Mouse (Mus musculus) kidney, embryonic 14.5 days (tissue): ENCODE measurements at regions not wholly inside any gene's neighbourhood (a gene's known extent, or its start where the extent isn't known, plus 50 kb on each side); places are given as distances from the start of the nearest gene placed in this dataset.

Experiments
- ATAC-seq: fragments of 200-750 bp; cut with Nextera tagmentation; 2 replicates; pipeline ENCODE4 v1.8.0; 2017; ENCODE audit warnings: moderate number of reproducible peaks, mild to moderate bottlenecking, moderate TSS enrichment, moderate library complexity; ENCODE audit not compliant: low FRiP score, low TSS enrichment
- H3K27ac ChIP-seq: fragments of 300-500 bp; sonication (generic); 2 replicates; pipeline ENCODE4 v1.5.1; 2014; ENCODE audit warnings: low read depth, mild to moderate bottlenecking, low read length, moderate library complexity, mixed read lengths
- H3K27me3 ChIP-seq: fragments of 300-500 bp; sonication (generic); 2 replicates; pipeline ENCODE4 v1.6.1; 2014; ENCODE audit warnings: mild to moderate bottlenecking, low read length; ENCODE audit not compliant: control insufficient read depth, insufficient read depth
- H3K36me3 ChIP-seq: fragments of 300-500 bp; sonication (generic); 2 replicates; pipeline ENCODE4 v1.6.1; 2014; ENCODE audit warnings: low read length, mixed read lengths; ENCODE audit not compliant: control insufficient read depth, insufficient read depth
- H3K4me1 ChIP-seq: fragments of 300-500 bp; sonication (generic); 2 replicates; pipeline ENCODE4 v1.6.1; 2014; ENCODE audit warnings: low read length, mixed read lengths; ENCODE audit not compliant: control insufficient read depth, insufficient read depth
- H3K4me2 ChIP-seq: fragments of 300-500 bp; sonication (generic); replicated peaks from 2 replicates; pipeline ENCODE4 v1.6.1; 2014; ENCODE audit warnings: low read depth, mild to moderate bottlenecking, low read length
- H3K4me3 ChIP-seq: fragments of 300-500 bp; sonication (generic); 2 replicates; pipeline ENCODE4 v1.5.1; 2014; ENCODE audit warnings: mild to moderate bottlenecking, low read length
- H3K9ac ChIP-seq: fragments of 300-500 bp; sonication (generic); 2 replicates; pipeline ENCODE4 v1.6.1; 2014; ENCODE audit warnings: low read depth, mild to moderate bottlenecking, low read length, moderate library complexity
- H3K9me3 ChIP-seq: fragments of 300-500 bp; sonication (generic); 2 replicates; pipeline ENCODE4 v1.6.1; 2016; ENCODE audit warnings: low read length; ENCODE audit not compliant: control insufficient read depth
- WGBS: fragments of 180-500 bp; shearing (Covaris S2); extraction: QIAGEN DNeasy Blood & Tissue Kit; methylation state at CpG from one replicate; pipeline ENCODE4 v1.1.7; 2014; 5-methylcytosine and 5-hydroxymethylcytosine counted together

GRCm38 (mm10) chr15:52406156-52406885 lies 1478.4 kb upstream of the Gm7489 start:
- H3K27me3 ChIP-seq: no peaks in the 10 kb centered on the region
- H3K27ac ChIP-seq: no peak overlapping the region
- H3K9me3 ChIP-seq: no peaks in the 10 kb centered on the region
- no peak overlapping the region for H3K4me2 ChIP-seq
- H3K36me3 ChIP-seq: no peaks in the 10 kb centered on the region
- no peak overlapping the region for H3K4me3 ChIP-seq
- H3K4me1 ChIP-seq: no peaks in the 10 kb centered on the region
- no peak for ATAC-seq
- H3K9ac ChIP-seq: no peak overlapping the region
- WGBS: 85% methylated on average over 3 of the region's 3 CpGs

- Histone ChIP-seq H3K27me3 (no peaks in the 10 kb centered on the region), H3K4me1 (no peaks in the 10 kb centered on the region), H3K4me3 (peak overlapping the region; percentile 16; the same call in 1 of the 2 replicates), H3K36me3 (no peaks in the 10 kb centered on the region), H3K9me3 (no peaks in the 10 kb centered on the region), H3K27ac (no peak overlapping the region), H3K9ac (no peak overlapping the region), H3K4me2 (peak overlapping the region; percentile 22)
- ATAC-seq: no peak
- WGBS: 30% methylated on average over 18 of the region's 18 CpGs
Observed at GRCm38 (mm10) chr15:52412869-52413771, 1471.6 kb upstream of the Gm7489 start.

- H3K27ac ChIP-seq: no peak overlapping the region
- H3K4me1 ChIP-seq: no peaks in the 10 kb centered on the region
- no peak overlapping the region for H3K4me2 ChIP-seq
- no peaks in the 10 kb centered on the region for H3K9me3 ChIP-seq
- ATAC-seq: no peak
- no peaks in the 10 kb centered on the region for H3K36me3 ChIP-seq
- no peak overlapping the region for H3K9ac ChIP-seq
- no peaks in the 10 kb centered on the region for H3K27me3 ChIP-seq
- H3K4me3 ChIP-seq: no peak overlapping the region
Observed at GRCm38 (mm10) chr15:52425976-52426375, 1458.7 kb upstream of the Gm7489 start.

- Histone ChIP-seq H3K4me1 (no peaks in the 10 kb centered on the region), H3K9me3 (no peaks in the 10 kb centered on the region), H3K27ac (no peak overlapping the region), H3K4me2 (no peak overlapping the region), H3K27me3 (no peaks in the 10 kb centered on the region), H3K9ac (no peak overlapping the region), H3K4me3 (no peak overlapping the region), H3K36me3 (no peaks in the 10 kb centered on the region)
- ATAC-seq: no peak
- WGBS: 84% methylated on average over 6 of the region's 6 CpGs
Observed at GRCm38 (mm10) chr15:52430491-52431158, 1454.1 kb upstream of the Gm7489 start.

GRCm38 (mm10) chr15:52433639-52434038 lies 1451.1 kb upstream of the Gm7489 start:
- Histone ChIP-seq H3K9me3 (no peaks in the 10 kb centered on the region), H3K9ac (no peak overlapping the region), H3K36me3 (no peaks in the 10 kb centered on the region), H3K4me3 (no peak overlapping the region), H3K4me2 (no peak overlapping the region), H3K27me3 (no peaks in the 10 kb centered on the region), H3K4me1 (no peaks in the 10 kb centered on the region), H3K27ac (no peak overlapping the region)
- WGBS: 88% methylated on average over 2 of the region's 2 CpGs
- no peak for ATAC-seq

- H3K27ac ChIP-seq: no peak overlapping the region
- H3K36me3 ChIP-seq: no peaks in the 10 kb centered on the region
- H3K9ac ChIP-seq: no peak overlapping the region
- 74% methylated on average over 1 of the region's 1 CpGs for WGBS
- no peak overlapping the region for H3K4me3 ChIP-seq
- H3K4me2 ChIP-seq: no peak overlapping the region
- H3K9me3 ChIP-seq: no peaks in the 10 kb centered on the region
- ATAC-seq: no peak
- H3K27me3 ChIP-seq: no peaks in the 10 kb centered on the region
- H3K4me1 ChIP-seq: no peaks in the 10 kb centered on the region
Observed at GRCm38 (mm10) chr15:52438403-52438802, 1446.3 kb upstream of the Gm7489 start.

- no peaks in the 10 kb centered on the region for H3K36me3 ChIP-seq
- 0 out of 2 replicates have a peak, but pooled peaks cover 7% of the 10 kb centered on the region for H3K4me1 ChIP-seq
- no peak overlapping the region for H3K9ac ChIP-seq
- H3K27ac ChIP-seq: no peak overlapping the region
- H3K9me3 ChIP-seq: no peaks in the 10 kb centered on the region
- H3K4me3 ChIP-seq: no peak overlapping the region
- WGBS: 3% methylated on average over 3 of the region's 3 CpGs
- H3K27me3 ChIP-seq: no peaks in the 10 kb centered on the region
- ATAC-seq: peak; percentile 96
- no peak overlapping the region for H3K4me2 ChIP-seq
Observed at GRCm38 (mm10) chr15:52458782-52459181, 1425.9 kb upstream of the Gm7489 start.

GRCm38 (mm10) chr15:52459315-52459714 lies 1425.4 kb upstream of the Gm7489 start:
- Histone ChIP-seq H3K27me3 (no peaks in the 10 kb centered on the region), H3K9me3 (no peaks in the 10 kb centered on the region), H3K4me3 (no peak overlapping the region), H3K4me2 (no peak overlapping the region), H3K9ac (no peak overlapping the region), H3K27ac (no peak overlapping the region), H3K36me3 (no peaks in the 10 kb centered on the region), H3K4me1 (0 out of 2 replicates have a peak, but pooled peaks cover 7% of the 10 kb centered on the region)
- ATAC-seq: no peak
- 57% methylated on average over 1 of the region's 1 CpGs for WGBS
